Mouse (Mus musculus) forebrain, embryonic 12.5 days (tissue): Measurements from ENCODE around the gene P2ry13. TPM values are rescaled to one million over a fixed set of nuclear protein-coding genes. Genes with fewer than 3 reads are reported as not detected.

Source experiments
- polyA plus RNA-seq: library from polyadenylated mRNA; unstranded; fragments of >200 nt; fragmentation: Nextera tagmentation; extraction: Ambion mirVana; gene quantifications from 2 replicates; pipeline ENCODE4 v1.2.1, GENCODE M21; 2016

P2ry13 gene
- polyA plus RNA-seq, 1 experiment from 2014 or later: 1.2 TPM

Other genes starting within 250 kb of the P2ry13 start
- 6.6 and 7.2 TPM in 2 replicates for gene Med12l, start 205.1 kb downstream of the P2ry13 start, polyA plus RNA-seq
- gene Gpr171, start 109.1 kb downstream of the P2ry13 start, polyA plus RNA-seq: 1.9 and 2.1 TPM in 2 replicates
- gene P2ry14, start 57.3 kb downstream of the P2ry13 start, polyA plus RNA-seq: 2.8 and 3.4 TPM in 2 replicates
- 0.15 and 0.17 TPM in 2 replicates for gene Gpr87, start 15.8 kb downstream of the P2ry13 start, polyA plus RNA-seq
- 2.9 and 4.4 TPM in 2 replicates for gene P2ry12, start 52.0 kb upstream of the P2ry13 start, polyA plus RNA-seq
- 3.7 and 4.1 TPM in 2 replicates for gene Igsf10, start 133.5 kb upstream of the P2ry13 start, polyA plus RNA-seq